Mouse (Mus musculus): ENCODE measurements around the gene Stub1. TPM values are rescaled to one million over a fixed set of nuclear protein-coding genes. Genes with fewer than 3 reads are reported as not detected.

Gene Stub1
- polyA plus RNA-seq, 1 experiment from 2014 or later: 114 TPM

DNA sequence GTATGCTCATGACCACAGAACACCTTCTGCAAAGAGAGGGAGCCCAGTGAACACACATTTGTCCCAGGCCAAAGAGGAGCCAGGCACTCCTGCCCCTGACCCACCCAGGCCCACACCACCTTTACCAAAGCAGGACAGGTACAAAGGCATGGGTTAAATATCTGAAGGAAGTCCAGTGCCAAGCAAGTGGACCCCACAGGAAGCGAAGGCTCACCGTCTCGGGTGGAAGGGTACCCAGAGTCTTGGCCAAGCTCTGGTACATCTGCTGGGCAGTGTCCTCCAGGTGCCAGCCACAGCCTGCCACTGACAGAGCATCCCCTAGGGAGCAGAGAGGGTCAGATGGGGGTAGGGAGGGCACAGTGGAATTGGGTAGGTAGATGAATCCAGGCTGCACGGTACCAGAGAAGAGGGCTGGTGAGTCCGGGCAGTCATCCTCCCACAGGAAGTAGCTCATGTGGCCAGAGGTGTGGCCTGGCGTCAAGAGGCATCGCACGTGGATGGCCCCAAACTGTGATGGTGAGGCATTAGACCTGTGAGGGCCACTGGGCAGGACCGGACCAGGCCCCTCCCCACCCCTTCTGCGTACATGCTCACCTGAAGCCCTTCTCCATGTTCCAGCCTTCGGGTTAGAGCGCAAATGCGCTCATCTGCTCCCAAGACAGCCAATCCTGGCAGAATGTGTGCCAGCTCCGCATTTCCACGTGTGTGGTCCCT is 49.2 kb downstream of the Stub1 start:
- H3K4me2 ChIP-seq: peak overlapping the region; percentile 87
- H3K9ac ChIP-seq: no peak overlapping the region
- H3K4me1 ChIP-seq (replicated peaks): peaks cover 18% of the 10 kb centered on the region
- no peaks in the 10 kb centered on the region for H3K9me3 ChIP-seq (replicated peaks)
- no peak overlapping the region for H3K27ac ChIP-seq (replicated peaks)
- H3K36me3 ChIP-seq (replicated peaks): peaks cover 44% of the 10 kb centered on the region
- H3K27me3 ChIP-seq: no peaks in the 10 kb centered on the region
- 81% methylated on average over 15 of the region's 15 CpGs for WGBS (ENCODE audit: insufficient replicate concordance)
- ATAC-seq (ENCODE audit: insufficient read depth): no peak
- no peak overlapping the region for H3K4me3 ChIP-seq (replicated peaks)

- H3K4me2 ChIP-seq: no peak overlapping the region
- H3K9ac ChIP-seq: no peak overlapping the region
- H3K36me3 ChIP-seq (replicated peaks): peaks cover 47% of the 10 kb centered on the region
- no peak for ATAC-seq (ENCODE audit: insufficient read depth)
- H3K4me3 ChIP-seq (replicated peaks): no peak overlapping the region
- peaks cover 18% of the 10 kb centered on the region for H3K4me1 ChIP-seq (replicated peaks)
- no peaks in the 10 kb centered on the region for H3K9me3 ChIP-seq (replicated peaks)
- WGBS (ENCODE audit: insufficient replicate concordance): 75% methylated on average over 7 of the region's 7 CpGs
- no peak overlapping the region for H3K27ac ChIP-seq (replicated peaks)
- no peaks in the 10 kb centered on the region for H3K27me3 ChIP-seq
These were observed 50.1 kb downstream of the Stub1 start for GRCm38 (mm10) chr17:25783086-25783485.

- 73% methylated on average over 6 of the region's 6 CpGs for WGBS (ENCODE audit: insufficient replicate concordance)
- Histone ChIP-seq H3K36me3 (replicated peaks) (peaks cover 55% of the 10 kb centered on the region), H3K9ac (no peak overlapping the region), H3K4me2 (no peak overlapping the region), H3K27ac (replicated peaks) (no peak overlapping the region), H3K9me3 (replicated peaks) (no peaks in the 10 kb centered on the region), H3K27me3 (no peaks in the 10 kb centered on the region), H3K4me3 (replicated peaks) (no peak overlapping the region), H3K4me1 (replicated peaks) (peaks cover 18% of the 10 kb centered on the region)
- ATAC-seq (ENCODE audit: insufficient read depth): no peak
These were observed 51.9 kb downstream of the Stub1 start for GRCm38 (mm10) chr17:25781339-25781738.

Small RNA genes within 50 kb of the gene (microRNA-seq; reads per million reads assigned to microRNA genes)
- gene Mir3082 (0.76 reads per million), gene Mir6966 (1.3 reads per million)

Other genes starting within 250 kb of the Stub1 start
- not detected in 2 replicates for gene Gng13, start 116.2 kb downstream of the Stub1 start, polyA plus RNA-seq (2015; fragmentation: Nextera tagmentation; extraction: Ambion mirVana)
- 21.1 and 24.2 TPM in 2 replicates for gene Chtf18, start 106.0 kb downstream of the Stub1 start, polyA plus RNA-seq (2015; fragmentation: Nextera tagmentation; extraction: Ambion mirVana)
- 6.4 and 6.6 TPM in 2 replicates for gene Rpusd1, start 105.7 kb downstream of the Stub1 start, polyA plus RNA-seq (2015; fragmentation: Nextera tagmentation; extraction: Ambion mirVana)
- gene Mslnl, start 97.4 kb downstream of the Stub1 start, polyA plus RNA-seq (2015; fragmentation: Nextera tagmentation; extraction: Ambion mirVana): not detected in 2 replicates
- gene Msln, start 79.0 kb downstream of the Stub1 start, polyA plus RNA-seq (2015; fragmentation: Nextera tagmentation; extraction: Ambion mirVana): 2.5 and 2.7 TPM in 2 replicates
- 13.2 and 14.8 TPM in 2 replicates for gene Narfl, start 59.6 kb downstream of the Stub1 start, polyA plus RNA-seq (2015; fragmentation: Nextera tagmentation; extraction: Ambion mirVana)
- gene Haghl, start 47.7 kb downstream of the Stub1 start, polyA plus RNA-seq (2015; fragmentation: Nextera tagmentation; extraction: Ambion mirVana): 5.6 and 7.4 TPM in 2 replicates
- gene Ccdc78, start 46.8 kb downstream of the Stub1 start, polyA plus RNA-seq (2015; fragmentation: Nextera tagmentation; extraction: Ambion mirVana): 0.03 and 0.07 TPM in 2 replicates
- gene Fam173a, start 40.5 kb downstream of the Stub1 start, polyA plus RNA-seq (2015; fragmentation: Nextera tagmentation; extraction: Ambion mirVana): 54.9 and 59.6 TPM in 2 replicates
- gene AC134908.4, start 37.7 kb downstream of the Stub1 start, polyA plus RNA-seq (2015; fragmentation: Nextera tagmentation; extraction: Ambion mirVana): not detected in 2 replicates
- 15.5 and 18.2 TPM in 2 replicates for gene Metrn, start 36.3 kb downstream of the Stub1 start, polyA plus RNA-seq (2015; fragmentation: Nextera tagmentation; extraction: Ambion mirVana)
- gene Fbxl16, start 24.3 kb downstream of the Stub1 start, polyA plus RNA-seq (2015; fragmentation: Nextera tagmentation; extraction: Ambion mirVana): 0.07 and 0.12 TPM in 2 replicates
- gene Wdr24, start 9.8 kb downstream of the Stub1 start, polyA plus RNA-seq (2015; fragmentation: Nextera tagmentation; extraction: Ambion mirVana): 11.7 and 13.0 TPM in 2 replicates
- gene Jmjd8, start 4.5 kb downstream of the Stub1 start, polyA plus RNA-seq (2015; fragmentation: Nextera tagmentation; extraction: Ambion mirVana): 19.6 and 25.2 TPM in 2 replicates
- 0.25 and 0.48 TPM in 2 replicates for gene Rhbdl1, start 3.9 kb upstream of the Stub1 start, polyA plus RNA-seq (2015; fragmentation: Nextera tagmentation; extraction: Ambion mirVana)
- gene Gm20683, start 8.4 kb upstream of the Stub1 start, polyA plus RNA-seq (2015; fragmentation: Nextera tagmentation; extraction: Ambion mirVana): 0.46 and 0.52 TPM in 2 replicates
- gene Rhot2, start 11.4 kb upstream of the Stub1 start, polyA plus RNA-seq (2015; fragmentation: Nextera tagmentation; extraction: Ambion mirVana): 10.8 and 12.6 TPM in 2 replicates
- gene Wdr90, start 28.1 kb upstream of the Stub1 start, polyA plus RNA-seq (2015; fragmentation: Nextera tagmentation; extraction: Ambion mirVana): 8.1 and 9.3 TPM in 2 replicates
- gene Mcrip2, start 35.4 kb upstream of the Stub1 start, polyA plus RNA-seq (2015; fragmentation: Nextera tagmentation; extraction: Ambion mirVana): 37.3 and 39.3 TPM in 2 replicates
- 46.4 and 49.4 TPM in 2 replicates for gene Mettl26, start 41.7 kb upstream of the Stub1 start, polyA plus RNA-seq (2015; fragmentation: Nextera tagmentation; extraction: Ambion mirVana)
- 0.35 and 0.59 TPM in 2 replicates for gene Wfikkn1, start 47.5 kb upstream of the Stub1 start, polyA plus RNA-seq (2015; fragmentation: Nextera tagmentation; extraction: Ambion mirVana)
- 6.6 and 8.4 TPM in 2 replicates for gene Rab40c, start 86.3 kb upstream of the Stub1 start, polyA plus RNA-seq (2015; fragmentation: Nextera tagmentation; extraction: Ambion mirVana)
- gene Pigq, start 111.5 kb upstream of the Stub1 start, polyA plus RNA-seq (2015; fragmentation: Nextera tagmentation; extraction: Ambion mirVana): 156 and 174 TPM in 2 replicates
- gene Nhlrc4, start 111.6 kb upstream of the Stub1 start, polyA plus RNA-seq (2015; fragmentation: Nextera tagmentation; extraction: Ambion mirVana): 6.1 and 6.7 TPM in 2 replicates
- gene A930017K11Rik, start 119.2 kb upstream of the Stub1 start, polyA plus RNA-seq (2015; fragmentation: Nextera tagmentation; extraction: Ambion mirVana): 0.23 and 0.37 TPM in 2 replicates
- gene Capn15, start 152.4 kb upstream of the Stub1 start, polyA plus RNA-seq (2015; fragmentation: Nextera tagmentation; extraction: Ambion mirVana): 9.7 and 11.4 TPM in 2 replicates
- gene Rab11fip3, start 236.2 kb upstream of the Stub1 start, polyA plus RNA-seq (2015; fragmentation: Nextera tagmentation; extraction: Ambion mirVana): 2.1 and 2.3 TPM in 2 replicates

All from liver, embryonic 15.5 days (tissue).